Mouse (Mus musculus): ENCODE measurements around the gene Trio. TPM values are rescaled to one million over a fixed set of nuclear protein-coding genes. Genes with fewer than 3 reads are reported as not detected.

Gene Trio
- polyA plus RNA-seq, 1 experiment from 2014 or later, result 28.8 TPM

GRCm38 (mm10) chr15:27937861-27938833, 87.5 kb downstream of the Trio start:
- peak overlapping the region; percentile 81 for H3K27ac ChIP-seq (replicated peaks)
- DNase-seq (ENCODE audit: low spot score), result peak; percentile 13
- H3K36me3 ChIP-seq (replicated peaks), result no peaks in the 10 kb centered on the region
- no peaks in the 10 kb centered on the region for H3K27me3 ChIP-seq (replicated peaks; ENCODE audit: low read depth, poor library complexity, severe bottlenecking)
- no peaks in the 10 kb centered on the region for H3K9me3 ChIP-seq
- H3K4me3 ChIP-seq, result peak overlapping the region; percentile 52
- H3K4me1 ChIP-seq, result peaks cover 66% of the 10 kb centered on the region
- 18% methylated on average over 24 of the region's 24 CpGs for WGBS

GRCm38 (mm10) chr15:27937003-27937860, 88.4 kb downstream of the Trio start:
- Histone ChIP-seq H3K9me3 (no peaks in the 10 kb centered on the region), H3K4me1 (peaks cover 62% of the 10 kb centered on the region), H3K27ac (replicated peaks) (peak overlapping the region; percentile 81), H3K4me3 (peak overlapping the region; percentile 52), H3K27me3 (replicated peaks; ENCODE audit: low read depth, poor library complexity, severe bottlenecking) (no peaks in the 10 kb centered on the region), H3K36me3 (replicated peaks) (no peaks in the 10 kb centered on the region)
- WGBS, result 15% methylated on average over 20 of the region's 20 CpGs
- peak; percentile 80 for DNase-seq (ENCODE audit: low spot score)

- H3K27ac ChIP-seq (replicated peaks), result peak overlapping the region; percentile 81; the same call in 1 of the 2 replicates
- H3K4me3 ChIP-seq, result no peak overlapping the region
- H3K36me3 ChIP-seq (replicated peaks), result no peaks in the 10 kb centered on the region
- H3K4me1 ChIP-seq, result peaks cover 53% of the 10 kb centered on the region
- H3K9me3 ChIP-seq, result no peaks in the 10 kb centered on the region
- WGBS, result 62% methylated on average over 12 of the region's 12 CpGs
- peak; percentile 50 for DNase-seq (ENCODE audit: low spot score)
- no peaks in the 10 kb centered on the region for H3K27me3 ChIP-seq (replicated peaks; ENCODE audit: low read depth, poor library complexity, severe bottlenecking)
Measured at GRCm38 (mm10) chr15:27935772-27936746, 89.6 kb downstream of the Trio start.

GRCm38 (mm10) chr15:27933270-27933669, 92.4 kb downstream of the Trio start:
- Histone ChIP-seq H3K4me3 (no peak overlapping the region), H3K27ac (replicated peaks) (no peak overlapping the region), H3K36me3 (replicated peaks) (no peaks in the 10 kb centered on the region), H3K9me3 (no peaks in the 10 kb centered on the region), H3K4me1 (peaks cover 35% of the 10 kb centered on the region), H3K27me3 (replicated peaks; ENCODE audit: low read depth, poor library complexity, severe bottlenecking) (no peaks in the 10 kb centered on the region)
- no peak for DNase-seq (ENCODE audit: low spot score)
- WGBS, result 94% methylated on average over 1 of the region's 1 CpGs

GRCm38 (mm10) chr15:27931891-27932290, 93.8 kb downstream of the Trio start:
- no peaks in the 10 kb centered on the region for H3K27me3 ChIP-seq (replicated peaks; ENCODE audit: low read depth, poor library complexity, severe bottlenecking)
- H3K4me1 ChIP-seq, result peaks cover 30% of the 10 kb centered on the region
- H3K9me3 ChIP-seq, result no peaks in the 10 kb centered on the region
- no peak for DNase-seq (ENCODE audit: low spot score)
- no peak overlapping the region for H3K27ac ChIP-seq (replicated peaks)
- 91% methylated on average over 12 of the region's 12 CpGs for WGBS
- no peaks in the 10 kb centered on the region for H3K36me3 ChIP-seq (replicated peaks)
- H3K4me3 ChIP-seq, result no peak overlapping the region

GRCm38 (mm10) chr15:27931459-27931858, 94.2 kb downstream of the Trio start:
- WGBS, result 94% methylated on average over 14 of the region's 14 CpGs
- H3K27me3 ChIP-seq (replicated peaks; ENCODE audit: low read depth, poor library complexity, severe bottlenecking), result no peaks in the 10 kb centered on the region
- no peaks in the 10 kb centered on the region for H3K9me3 ChIP-seq
- no peak overlapping the region for H3K27ac ChIP-seq (replicated peaks)
- no peak overlapping the region for H3K4me3 ChIP-seq
- no peak for DNase-seq (ENCODE audit: low spot score)
- no peaks in the 10 kb centered on the region for H3K36me3 ChIP-seq (replicated peaks)
- peaks cover 30% of the 10 kb centered on the region for H3K4me1 ChIP-seq

- Histone ChIP-seq H3K9me3 (no peaks in the 10 kb centered on the region), H3K4me3 (no peak overlapping the region), H3K27me3 (replicated peaks; ENCODE audit: low read depth, poor library complexity, severe bottlenecking) (no peaks in the 10 kb centered on the region), H3K4me1 (peaks cover 55% of the 10 kb centered on the region), H3K27ac (replicated peaks) (no peak overlapping the region), H3K36me3 (replicated peaks) (no peaks in the 10 kb centered on the region)
- WGBS, result 89% methylated on average over 6 of the region's 6 CpGs
- no peak for DNase-seq (ENCODE audit: low spot score)
Measured at GRCm38 (mm10) chr15:27927614-27928013, 98.0 kb downstream of the Trio start.

- no peak overlapping the region for H3K27ac ChIP-seq (replicated peaks)
- 81% methylated on average over 18 of the region's 18 CpGs for WGBS
- DNase-seq (ENCODE audit: low spot score), result no peak
Measured at GRCm38 (mm10) chr15:27926941-27927340, 98.7 kb downstream of the Trio start.

GRCm38 (mm10) chr15:27926450-27926849, 99.2 kb downstream of the Trio start:
- Histone ChIP-seq H3K27me3 (replicated peaks; ENCODE audit: low read depth, poor library complexity, severe bottlenecking) (no peaks in the 10 kb centered on the region), H3K36me3 (replicated peaks) (no peaks in the 10 kb centered on the region), H3K9me3 (no peaks in the 10 kb centered on the region), H3K4me3 (no peak overlapping the region), H3K27ac (replicated peaks) (no peak overlapping the region), H3K4me1 (peaks cover 67% of the 10 kb centered on the region)
- no peak for DNase-seq (ENCODE audit: low spot score)
- WGBS, result 70% methylated on average over 7 of the region's 7 CpGs

More at GRCm38 (mm10) chr15:27926941-27927340, 98.7 kb downstream of the Trio start:
- Histone ChIP-seq H3K4me1 (peaks cover 62% of the 10 kb centered on the region), H3K4me3 (no peak overlapping the region), H3K9me3 (no peaks in the 10 kb centered on the region), H3K36me3 (replicated peaks) (no peaks in the 10 kb centered on the region), H3K27me3 (replicated peaks; ENCODE audit: low read depth, poor library complexity, severe bottlenecking) (no peaks in the 10 kb centered on the region)

GRCm38 (mm10) chr15:27925865-27926264, 99.8 kb downstream of the Trio start:
- Histone ChIP-seq H3K4me1 (peaks cover 71% of the 10 kb centered on the region), H3K27ac (replicated peaks) (peak overlapping the region; percentile 15; the same call in 1 of the 2 replicates), H3K27me3 (replicated peaks; ENCODE audit: low read depth, poor library complexity, severe bottlenecking) (no peaks in the 10 kb centered on the region), H3K4me3 (no peak overlapping the region), H3K9me3 (no peaks in the 10 kb centered on the region), H3K36me3 (replicated peaks) (no peaks in the 10 kb centered on the region)
- DNase-seq (ENCODE audit: low spot score), result no peak
- 41% methylated on average over 8 of the region's 8 CpGs for WGBS

- Histone ChIP-seq H3K27ac (replicated peaks) (no peak overlapping the region), H3K27me3 (replicated peaks; ENCODE audit: low read depth, poor library complexity, severe bottlenecking) (no peaks in the 10 kb centered on the region), H3K36me3 (replicated peaks) (no peaks in the 10 kb centered on the region), H3K9me3 (no peaks in the 10 kb centered on the region), H3K4me3 (no peak overlapping the region), H3K4me1 (peaks cover 76% of the 10 kb centered on the region)
- WGBS, result 38% methylated on average over 15 of the region's 15 CpGs
- DNase-seq (ENCODE audit: low spot score), result no peak
Measured at GRCm38 (mm10) chr15:27925004-27925635, 100.5 kb downstream of the Trio start.
